Mouse (Mus musculus): ENCODE measurements around the gene Nav1.

DNA sequence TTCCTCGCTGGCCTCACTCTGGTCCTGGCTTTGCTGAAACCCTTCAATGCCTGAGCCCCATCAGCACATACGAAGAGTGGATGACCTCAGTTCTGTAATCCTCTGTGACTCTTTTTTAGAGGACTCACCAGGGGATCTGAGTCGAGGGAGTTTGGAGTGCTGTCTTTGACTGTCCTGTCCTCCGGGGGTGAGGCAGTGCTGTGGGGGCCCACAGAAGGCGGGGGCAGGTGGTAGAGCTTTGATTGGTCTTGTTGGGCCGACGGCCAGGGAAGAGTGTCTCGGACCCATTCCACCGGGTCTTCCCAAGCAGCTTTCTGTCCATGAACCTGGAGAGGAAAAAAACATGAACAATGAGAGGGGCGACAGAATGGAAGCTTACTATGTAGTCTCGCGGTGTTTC lies 163.6 kb downstream of the Nav1 start:
- TF ChIP-seq CTCF (IDR thresholded peaks at IDR 0.05; ENCODE audit: extremely low read depth, insufficient read depth, insufficient read length, insufficient replicate concordance) (no peak), POLR2A (IDR thresholded peaks at IDR 0.05; ENCODE audit: low read depth, low read length) (no peak)
